Mouse (Mus musculus): Measurements from ENCODE around the gene Ntmt1.

- TF ChIP-seq MYOG (IDR thresholded peaks at IDR 0.05; ENCODE audit: control insufficient read depth in 1 of 3, insufficient read depth in 1 of 3, insufficient read length in 2 of 3, low read depth in 2 of 3) (no peak), POLR2AphosphoS2 (IDR thresholded peaks at IDR 0.05; ENCODE audit: insufficient read length, low read depth) (no peak)
Measured at GRCm38 (mm10) chr2:30795889-30796275, 11.7 kb upstream of the Ntmt1 start.
